Mouse (Mus musculus) kidney, adult 18-20 months (tissue): ENCODE results near the gene Rhoj.
"Not testable (repeated sequence)": the region's sequence is repeated elsewhere in the genome, so short reads cannot be mapped to it uniquely, and the experiment has no call there.

ENCODE experiments used
- DNase-seq: peaks from one replicate; pipeline ENCODE4 v3.0.0; 2021

Gene Rhoj

GRCm38 (mm10) chr12:75307961-75308951 lies at the start of gene Rhoj:
Gene Rhoj, plus strand, starts transcription at chr12:75308322.
- DNase-seq, result peak; percentile 75

- DNase-seq, result no peak
Observed at GRCm38 (mm10) chr12:75271726-75272125, 36.4 kb upstream of the Rhoj start.

- DNase-seq, result no peak
Observed at GRCm38 (mm10) chr12:75275730-75276129, 32.4 kb upstream of the Rhoj start.

- DNase-seq, result no peak
Observed at GRCm38 (mm10) chr12:75277425-75277824, 30.7 kb upstream of the Rhoj start.

- DNase-seq, result peak; percentile 6
Observed at GRCm38 (mm10) chr12:75280502-75280901, 27.6 kb upstream of the Rhoj start.

- DNase-seq, result no peak
Observed at GRCm38 (mm10) chr12:75283226-75283625, 24.9 kb upstream of the Rhoj start.

- DNase-seq, result no peak
Observed at GRCm38 (mm10) chr12:75286166-75286565, 22.0 kb upstream of the Rhoj start.

GRCm38 (mm10) chr12:75290524-75290923 lies 17.6 kb upstream of the Rhoj start:
- DNase-seq, result no peak

- DNase-seq, result no peak
Observed at GRCm38 (mm10) chr12:75291556-75291955, 16.6 kb upstream of the Rhoj start.

- no peak for DNase-seq
Observed at GRCm38 (mm10) chr12:75292939-75293338, 15.2 kb upstream of the Rhoj start.

- DNase-seq, result no peak
Observed at GRCm38 (mm10) chr12:75299865-75300264, 8.3 kb upstream of the Rhoj start.

- DNase-seq, result no peak
Observed at GRCm38 (mm10) chr12:75304132-75304531, 4.0 kb upstream of the Rhoj start.

- peak; percentile 19 for DNase-seq
Observed at GRCm38 (mm10) chr12:75309756-75310155, 1.6 kb downstream of the Rhoj start.

- DNase-seq, result no peak
Observed at GRCm38 (mm10) chr12:75310766-75311165, 2.6 kb downstream of the Rhoj start.

- no peak for DNase-seq
Observed at GRCm38 (mm10) chr12:75311879-75312278, 3.8 kb downstream of the Rhoj start.

- no peak for DNase-seq
Observed at GRCm38 (mm10) chr12:75313992-75314391, 5.9 kb downstream of the Rhoj start.

- DNase-seq, result no peak
Observed at GRCm38 (mm10) chr12:75315851-75316250, 7.7 kb downstream of the Rhoj start.

- no peak for DNase-seq
Observed at GRCm38 (mm10) chr12:75320441-75320925, 12.4 kb downstream of the Rhoj start.

GRCm38 (mm10) chr12:75321189-75321588 lies 13.1 kb downstream of the Rhoj start:
- DNase-seq, result no peak

- DNase-seq, result no peak
Observed at GRCm38 (mm10) chr12:75329188-75329587, 21.1 kb downstream of the Rhoj start.

- DNase-seq, result no peak
Observed at GRCm38 (mm10) chr12:75339894-75340293, 31.8 kb downstream of the Rhoj start.

GRCm38 (mm10) chr12:75340331-75340730 lies 32.2 kb downstream of the Rhoj start:
- DNase-seq, result no peak

- DNase-seq, result no peak
Observed at GRCm38 (mm10) chr12:75348551-75348950, 40.4 kb downstream of the Rhoj start.

GRCm38 (mm10) chr12:75349537-75349936 lies 41.4 kb downstream of the Rhoj start:
- not testable (repeated sequence) for DNase-seq
